Mouse (Mus musculus): ENCODE measurements at regions not wholly inside any gene's neighbourhood (a gene's known extent, or its start where the extent isn't known, plus 50 kb on each side); places are given as distances from the start of the nearest gene placed in this dataset.
"Not testable (repeated sequence)": the region's sequence is repeated elsewhere in the genome, so short reads cannot be mapped to it uniquely, and the experiment has no call there.

GRCm38 (mm10) chr16:9016040-9016761 is 186.3 kb downstream of the 1810013L24Rik start:
- no peak for DNase-seq (ENCODE audit: low spot score in 2 of 2)

GRCm38 (mm10) chr16:9016762-9017086 is 186.8 kb downstream of the 1810013L24Rik start:
- DNase-seq (ENCODE audit: low spot score in 2 of 2), result no peak

GRCm38 (mm10) chr16:9030717-9031116 is 200.8 kb downstream of the 1810013L24Rik start:
- DNase-seq (ENCODE audit: low spot score in 2 of 2), result no peak

DNA sequence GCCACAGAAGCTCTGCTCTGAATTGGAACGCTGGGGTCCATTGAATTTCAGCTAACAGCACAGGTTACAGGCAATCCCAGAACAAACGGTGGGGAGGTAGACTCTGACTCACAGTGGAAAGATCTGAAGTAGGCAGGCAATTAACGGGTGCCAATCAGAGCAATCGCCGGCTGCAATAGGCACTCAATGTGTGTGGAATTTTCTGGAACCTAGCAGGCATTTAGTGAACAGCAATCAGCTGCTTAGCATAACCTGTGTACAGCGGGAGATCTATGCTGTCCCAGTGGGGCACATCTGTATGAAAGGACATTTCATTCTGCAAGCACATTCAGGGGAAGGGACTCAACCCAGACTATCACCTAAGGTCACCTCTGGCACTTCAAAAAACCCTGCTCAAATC is 213.4 kb downstream of the 1810013L24Rik start:
- no peak for DNase-seq (ENCODE audit: low spot score in 2 of 2)

DNA sequence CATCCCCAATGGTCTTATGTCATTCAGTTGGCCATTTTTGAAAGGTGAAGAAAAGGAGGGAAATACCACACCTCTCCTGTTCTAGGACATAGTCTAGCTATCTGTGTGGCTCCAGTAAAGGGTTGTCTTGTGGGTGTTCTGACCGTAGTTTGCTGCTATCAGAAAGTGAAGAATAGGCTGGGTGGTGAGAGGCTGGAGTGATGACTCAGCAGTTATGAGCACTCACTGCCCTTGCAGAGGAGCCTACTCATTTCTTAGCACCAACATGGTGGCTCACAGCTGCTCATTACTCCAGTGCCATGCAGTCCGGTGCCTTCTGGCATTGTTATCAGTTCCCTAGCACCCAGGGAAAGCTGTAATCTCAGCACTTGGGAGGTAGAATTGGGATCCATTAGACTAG is 217.0 kb downstream of the 1810013L24Rik start:
- no peak for DNase-seq (ENCODE audit: low spot score in 2 of 2)

DNA sequence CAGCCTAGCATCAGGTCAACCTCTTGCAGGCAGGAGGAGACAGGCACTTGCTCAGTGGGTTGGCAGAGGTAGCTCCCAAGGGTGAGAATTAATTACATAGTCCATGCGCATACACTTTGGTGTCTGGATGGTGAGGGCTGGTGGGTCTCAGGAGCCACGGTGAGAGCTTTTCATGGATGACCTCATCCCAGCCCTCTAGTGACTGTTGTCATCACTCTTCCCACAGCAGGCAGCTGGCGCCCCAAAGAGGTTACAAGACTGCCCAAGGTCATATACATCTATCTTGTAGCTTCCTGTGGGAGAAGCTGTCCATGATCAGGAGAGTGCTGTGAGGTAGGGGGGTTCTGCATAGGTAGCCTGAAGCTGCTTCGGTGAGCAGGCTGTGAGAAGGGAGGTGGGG is 224.5 kb downstream of the 1810013L24Rik start:
- DNase-seq (ENCODE audit: low spot score in 2 of 2), result no peak

DNA sequence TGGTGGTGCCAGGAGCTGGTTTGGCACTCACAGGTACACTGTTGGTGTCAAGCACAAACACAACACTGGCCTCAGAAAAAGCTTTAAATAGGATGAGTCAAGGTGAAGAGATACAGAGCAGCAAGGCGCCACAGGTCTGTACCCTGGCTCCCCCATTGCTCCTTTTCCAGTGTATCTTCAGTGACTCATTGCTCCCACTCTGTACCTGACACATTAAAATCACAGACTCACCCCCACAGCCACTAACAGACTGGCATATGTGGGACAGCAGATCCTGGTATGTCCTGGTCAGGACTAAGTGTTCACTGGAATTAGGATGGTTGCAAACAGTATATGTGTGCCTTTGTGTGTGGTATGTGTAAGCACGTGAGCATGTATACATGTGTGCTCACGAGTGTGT is 226.5 kb downstream of the 1810013L24Rik start:
- no peak for DNase-seq (ENCODE audit: low spot score in 2 of 2)

- DNase-seq (ENCODE audit: low spot score in 2 of 2), result no peak
Measured at GRCm38 (mm10) chr16:9071526-9071925, 241.6 kb downstream of the 1810013L24Rik start.

DNA sequence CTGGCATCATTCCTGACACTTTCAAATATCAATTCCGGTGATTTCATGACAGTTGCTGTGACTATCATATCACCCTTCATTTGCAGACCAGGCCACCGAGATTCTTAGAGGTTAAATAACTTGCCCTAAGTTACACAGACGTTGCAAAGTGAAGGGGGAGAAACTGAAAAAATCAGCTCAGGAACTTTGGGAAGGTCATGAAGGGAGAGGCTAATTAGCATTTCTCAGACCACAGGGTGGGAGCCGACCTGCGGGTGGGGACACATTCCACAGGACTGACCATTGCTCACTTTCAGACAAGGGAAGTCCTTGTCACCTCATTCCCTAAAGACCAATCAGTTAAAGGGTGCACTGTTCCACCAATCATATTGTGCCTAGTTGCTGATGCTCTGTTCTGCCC is 242.1 kb downstream of the 1810013L24Rik start:
- DNase-seq (ENCODE audit: low spot score in 2 of 2), result not testable (repeated sequence)

GRCm38 (mm10) chr16:9074295-9074694 is 244.4 kb downstream of the 1810013L24Rik start:
- DNase-seq (ENCODE audit: low spot score in 2 of 2), result no peak

DNA sequence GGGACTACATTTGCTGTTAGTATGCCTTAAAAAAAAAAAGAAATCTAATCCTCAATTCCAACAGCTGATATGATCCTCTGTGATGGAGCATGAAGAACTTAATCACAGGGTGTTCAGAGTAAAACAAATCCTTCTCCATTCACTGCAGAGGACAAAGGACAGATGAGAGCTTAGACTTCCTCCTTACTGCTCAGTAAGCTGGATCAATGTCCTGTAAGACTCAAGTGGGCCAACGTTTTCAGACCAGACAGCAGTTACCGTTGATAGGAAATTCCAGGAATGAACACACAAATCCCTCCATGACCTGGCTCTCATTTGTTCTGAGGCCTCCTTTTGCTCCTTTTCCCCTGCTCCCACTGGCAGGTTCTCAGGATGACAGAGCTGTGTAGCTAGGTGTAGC is 247.6 kb downstream of the 1810013L24Rik start:
- no peak for DNase-seq (ENCODE audit: low spot score in 2 of 2)

DNA sequence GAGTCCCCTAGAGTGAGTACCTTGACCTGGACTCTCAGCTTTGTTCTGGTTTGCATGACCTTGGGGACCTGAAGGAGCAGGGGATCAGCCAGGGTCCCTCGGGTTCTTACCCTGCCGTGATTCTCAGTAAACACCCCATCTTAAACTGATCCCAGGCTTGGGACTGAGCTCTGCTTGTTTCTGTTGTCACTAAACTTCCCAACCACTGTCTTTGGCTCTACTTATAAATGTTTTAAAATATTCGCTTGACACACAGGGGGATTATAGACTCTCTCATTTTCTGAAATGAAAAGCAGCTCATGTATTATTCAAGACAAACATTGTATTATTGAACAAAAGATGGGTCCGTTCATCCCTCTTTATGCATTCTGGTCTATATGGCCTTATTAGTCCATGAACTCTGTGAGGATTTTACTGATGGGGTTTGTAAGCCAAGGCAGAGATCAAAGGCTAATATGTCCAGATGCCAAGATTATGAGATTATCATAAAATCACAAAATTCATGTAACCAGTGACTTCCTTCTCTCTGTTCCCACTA is 248.6 kb downstream of the 1810013L24Rik start:
- no peak for DNase-seq (ENCODE audit: low spot score in 2 of 2)

GRCm38 (mm10) chr16:9083040-9083439 is 253.1 kb downstream of the 1810013L24Rik start:
- DNase-seq (ENCODE audit: low spot score in 2 of 2), result no peak

DNA sequence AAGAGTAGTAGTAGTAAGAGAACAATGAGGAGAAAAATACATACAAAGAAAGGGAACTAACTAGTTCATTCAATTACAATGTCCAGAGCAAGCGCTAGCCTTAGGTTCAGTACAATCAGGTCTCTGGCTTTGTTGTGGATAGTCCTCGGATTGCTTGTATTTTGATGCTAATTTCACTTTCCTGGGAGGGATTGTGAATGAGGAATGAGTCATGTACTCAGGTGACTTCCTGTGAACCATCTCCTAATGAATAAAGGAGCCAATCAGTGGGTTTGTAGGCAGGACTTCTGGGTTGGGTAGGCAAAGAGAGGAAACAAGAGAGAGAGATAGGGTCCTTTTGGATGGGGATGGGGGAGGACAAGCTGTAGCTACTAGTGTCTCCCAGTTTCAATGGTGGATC is 253.8 kb downstream of the 1810013L24Rik start:
- DNase-seq (ENCODE audit: low spot score in 2 of 2), result no peak

- DNase-seq (ENCODE audit: low spot score in 2 of 2), result no peak
Measured at GRCm38 (mm10) chr16:9084581-9084980, 254.7 kb downstream of the 1810013L24Rik start.

GRCm38 (mm10) chr16:9085133-9085532 is 255.2 kb downstream of the 1810013L24Rik start:
- DNase-seq (ENCODE audit: low spot score in 2 of 2), result no peak

- no peak for DNase-seq (ENCODE audit: low spot score in 2 of 2)
Measured at GRCm38 (mm10) chr16:9085977-9086376, 256.1 kb downstream of the 1810013L24Rik start.

DNA sequence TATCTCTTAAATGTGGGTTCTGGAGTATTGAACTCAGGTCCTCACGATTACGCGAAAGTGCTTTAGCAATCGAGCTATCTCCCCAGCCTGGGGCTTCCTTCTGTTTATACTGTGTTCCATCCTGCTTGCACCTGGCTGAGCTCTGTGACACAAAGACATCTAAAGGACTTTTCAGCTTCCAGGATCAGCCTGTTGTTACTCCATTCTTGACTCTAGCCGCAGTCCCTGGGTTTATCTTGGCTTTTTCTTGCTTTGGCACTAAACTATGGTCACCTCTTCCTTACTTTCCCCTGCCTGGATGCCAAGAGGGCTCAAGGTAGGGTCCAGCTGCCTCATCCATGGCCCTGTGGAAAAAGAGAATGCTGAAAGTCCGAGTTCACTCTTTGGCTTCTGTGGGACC is 261.9 kb downstream of the 1810013L24Rik start:
- no peak for DNase-seq (ENCODE audit: low spot score in 2 of 2)

DNA sequence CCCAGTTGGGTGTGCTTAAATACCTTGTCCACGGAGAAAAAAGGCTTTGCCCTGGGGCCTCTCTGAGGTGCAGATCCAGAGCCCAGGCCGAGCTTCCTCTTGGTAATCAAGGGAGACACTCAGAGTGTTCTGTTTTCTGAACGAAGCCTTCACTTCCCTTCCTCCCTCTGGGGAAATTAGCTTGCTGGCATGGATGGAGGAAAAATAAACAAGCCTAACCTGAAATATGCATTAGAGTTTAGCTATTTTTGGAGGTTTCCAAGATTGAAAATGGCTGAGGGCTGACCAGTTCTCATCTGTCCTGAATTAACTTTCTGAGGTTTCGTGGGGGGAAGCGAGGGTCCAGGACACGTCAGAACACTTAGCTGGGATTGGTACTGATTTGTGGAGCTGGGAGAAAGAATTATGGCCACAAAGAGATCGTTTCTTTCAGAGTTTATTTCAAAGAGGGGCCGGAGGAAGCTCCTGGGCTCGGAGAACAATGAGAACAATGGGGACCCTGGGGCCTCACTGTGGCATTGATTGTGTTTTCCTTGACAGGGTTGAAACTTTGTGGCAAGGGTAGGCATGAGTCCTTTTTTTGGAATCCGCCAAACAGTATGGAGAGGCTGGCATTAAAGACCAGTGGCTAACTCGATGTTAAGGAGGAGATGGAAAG is 262.4 kb downstream of the 1810013L24Rik start:
- no peak for DNase-seq (ENCODE audit: low spot score in 2 of 2)

DNA sequence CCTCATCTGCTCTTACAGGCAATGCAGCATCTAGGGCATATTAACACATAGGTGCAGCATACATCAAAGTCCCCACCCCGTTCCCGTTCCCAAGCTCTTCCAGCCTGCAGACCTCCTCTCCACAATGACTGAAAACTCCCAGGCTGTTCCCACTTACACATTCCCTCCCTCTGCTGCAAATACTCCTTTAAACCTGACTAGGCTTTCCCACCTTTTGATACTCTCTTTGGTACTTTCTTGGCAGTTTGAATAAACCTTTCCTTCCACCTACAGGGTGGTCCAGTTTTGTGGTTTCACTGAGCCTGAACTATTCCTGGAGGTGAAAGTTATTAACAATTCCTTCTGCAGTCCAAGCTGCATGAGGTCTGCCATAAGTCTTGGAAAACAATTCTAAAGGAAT is 263.7 kb downstream of the 1810013L24Rik start:
- DNase-seq (ENCODE audit: low spot score in 2 of 2), result no peak

DNA sequence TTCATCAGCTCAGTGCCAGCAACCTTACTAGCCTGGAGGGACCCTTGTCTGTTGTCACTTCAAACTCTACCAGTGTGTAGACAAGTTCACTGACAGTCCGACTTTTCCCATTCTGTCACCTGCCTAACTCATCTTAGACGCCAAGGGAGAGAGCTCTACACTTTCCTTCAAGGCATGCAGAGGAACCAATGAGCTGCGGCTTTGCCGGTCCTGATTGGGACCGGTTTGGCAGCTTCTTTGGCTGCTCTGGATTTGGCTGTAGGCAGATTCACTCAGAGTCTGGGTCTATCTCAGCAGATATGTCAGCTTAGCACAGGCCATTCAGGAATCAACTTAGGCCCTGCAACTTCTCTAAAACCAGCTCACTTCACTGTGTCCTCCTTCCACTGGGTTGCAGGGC is 264.3 kb downstream of the 1810013L24Rik start:
- no peak for DNase-seq (ENCODE audit: low spot score in 2 of 2)

GRCm38 (mm10) chr16:9106211-9106610 is 276.3 kb downstream of the 1810013L24Rik start:
- no peak for DNase-seq (ENCODE audit: low spot score in 2 of 2)

GRCm38 (mm10) chr16:9106676-9107075 is 276.8 kb downstream of the 1810013L24Rik start:
- DNase-seq (ENCODE audit: low spot score in 2 of 2), result not testable (repeated sequence)

All from urinary bladder, postnatal 36 days (tissue).